Mouse (Mus musculus) heart, postnatal 10 days (tissue): ENCODE results near the gene Hs6st2. TPM values are rescaled to one million over a fixed set of nuclear protein-coding genes. Genes with fewer than 3 reads are reported as not detected.

ENCODE experiments used
- DNase-seq, 2 experiments: peaks; one replicate each; pipeline ENCODE4 v3.0.0; 2021
- intact Hi-C: fragments of 180-260 bp; cut with DNase I; formaldehyde crosslinking; loops from one replicate; pipeline ENCODE4 v1.15.1; 2025
- total RNA-seq, 2 experiments: library from RNA; stranded (reverse); gene quantifications; 2 replicates each; pipeline ENCODE4 v1.2.3; 2021

Gene Hs6st2
- total RNA-seq: 1 to 10 TPM; 5.4 to 5.8 TPM

GRCm38 (mm10) chrX:51681756-51682155 lies at the start of gene Hs6st2:
Gene Hs6st2 (minus strand): TSS chrX:51681856.
- no peak for DNase-seq
- intact Hi-C loops: loop anchor here (5.0 kb wide), 1 partner anchor 174 kb away; no protein-coding TSS in a partner anchor

- no peak for DNase-seq
- intact Hi-C loops: no loop called here
These were observed 32.6 kb upstream of the Hs6st2 start for GRCm38 (mm10) chrX:51714086-51714745.

GRCm38 (mm10) chrX:51712996-51713395 lies 31.3 kb upstream of the Hs6st2 start:
- DNase-seq: peak; percentile 5 to 13
- intact Hi-C loops: no loop called here

GRCm38 (mm10) chrX:51702823-51703222 lies 21.2 kb upstream of the Hs6st2 start:
- DNase-seq: no peak
- intact Hi-C loops: no loop called here

- intact Hi-C loops: no loop called here
- DNase-seq: peak; percentile 14 to 18
These were observed 17.4 kb upstream of the Hs6st2 start for GRCm38 (mm10) chrX:51699079-51699478.

GRCm38 (mm10) chrX:51686048-51686949 lies 4.6 kb upstream of the Hs6st2 start:
- intact Hi-C loops: no loop called here
- DNase-seq: no peak

- intact Hi-C loops: loop anchor here (5.0 kb wide), 1 partner anchor 177 kb away; no protein-coding TSS in a partner anchor
- no peak for DNase-seq
These were observed 2.8 kb upstream of the Hs6st2 start for GRCm38 (mm10) chrX:51684336-51685056.

- intact Hi-C loops: loop anchor here (5.0 kb wide), 1 partner anchor 174 kb away; no protein-coding TSS in a partner anchor
- DNase-seq: peak; percentile 15 to 24
These were observed 437 bp downstream of the Hs6st2 start for GRCm38 (mm10) chrX:51681170-51681667.

- DNase-seq: peak; percentile 19 to 24
- intact Hi-C loops: loop anchor here (5.0 kb wide), 1 partner anchor 173 kb away; no protein-coding TSS in a partner anchor
These were observed 1.1 kb downstream of the Hs6st2 start for GRCm38 (mm10) chrX:51680428-51681169.

GRCm38 (mm10) chrX:51679601-51680427 lies 1.8 kb downstream of the Hs6st2 start:
- intact Hi-C loops: loop anchor here (5.0 to 10.0 kb wide), 2 partner anchors 173 to 285 kb away; no protein-coding TSS in a partner anchor
- peak; percentile 16 to 20 for DNase-seq

GRCm38 (mm10) chrX:51658236-51658635 lies 23.4 kb downstream of the Hs6st2 start:
- DNase-seq: peak; percentile 7 to 11
- intact Hi-C loops: no loop called here

- no peak for DNase-seq
- intact Hi-C loops: no loop called here
These were observed 38.9 kb downstream of the Hs6st2 start for GRCm38 (mm10) chrX:51642661-51643257.

- intact Hi-C loops: no loop called here
- no peak for DNase-seq
These were observed 45.9 kb downstream of the Hs6st2 start for GRCm38 (mm10) chrX:51635756-51636155.

GRCm38 (mm10) chrX:51631376-51631775 lies 50.3 kb downstream of the Hs6st2 start:
- DNase-seq: no peak
- intact Hi-C loops: no loop called here

- DNase-seq: no peak
- intact Hi-C loops: no loop called here
These were observed 67.2 kb downstream of the Hs6st2 start for GRCm38 (mm10) chrX:51614384-51615004.

- intact Hi-C loops: no loop called here
- no peak for DNase-seq
These were observed 70.9 kb downstream of the Hs6st2 start for GRCm38 (mm10) chrX:51610743-51611142.

- no peak for DNase-seq
- intact Hi-C loops: loop anchor here (10.0 kb wide), 1 partner anchor 52 kb away; no protein-coding TSS in a partner anchor
These were observed 75.3 kb downstream of the Hs6st2 start for GRCm38 (mm10) chrX:51606231-51606863.

GRCm38 (mm10) chrX:51592751-51593150 lies 88.9 kb downstream of the Hs6st2 start:
- intact Hi-C loops: no loop called here
- no peak for DNase-seq
